Mouse (Mus musculus): ENCODE data around the gene Trip10. TPM values are rescaled to one million over a fixed set of nuclear protein-coding genes. Genes with fewer than 3 reads are reported as not detected.

Gene Trip10
- total RNA-seq (2021), result 100 to 1,000 TPM; 142 to 174 TPM
- long read RNA-seq, experiment 1, transcript Trip10-202 (15 exons, 1,812 nt), result minor isoform, 67 of 230 reads
- long read RNA-seq, experiment 1, transcript Trip10-205 (15 exons, 2,136 nt), result major isoform, 118 of 230 reads
- long read RNA-seq, experiment 1, partial matches to known transcripts, result 17 of 230 reads
- long read RNA-seq, experiment 1, other reads (novel, unspliced or antisense), result 23 of 230 reads
- long read RNA-seq, experiment 2, transcript Trip10-202 (15 exons, 1,812 nt), result minor isoform, 48 of 175 reads
- long read RNA-seq, experiment 2, transcript Trip10-205 (15 exons, 2,136 nt), result major isoform, 87 of 175 reads
- long read RNA-seq, experiment 2, partial matches to known transcripts, result 16 of 175 reads
- long read RNA-seq, experiment 2, other reads (novel, unspliced or antisense), result 18 of 175 reads

- DNase-seq (ENCODE audit: low spot score), result peak; percentile 99
Measured at GRCm38 (mm10) chr17:57249186-57250181, at the start of gene Trip10. Gene Trip10, plus strand, starts transcription at chr17:57249455.

DNA sequence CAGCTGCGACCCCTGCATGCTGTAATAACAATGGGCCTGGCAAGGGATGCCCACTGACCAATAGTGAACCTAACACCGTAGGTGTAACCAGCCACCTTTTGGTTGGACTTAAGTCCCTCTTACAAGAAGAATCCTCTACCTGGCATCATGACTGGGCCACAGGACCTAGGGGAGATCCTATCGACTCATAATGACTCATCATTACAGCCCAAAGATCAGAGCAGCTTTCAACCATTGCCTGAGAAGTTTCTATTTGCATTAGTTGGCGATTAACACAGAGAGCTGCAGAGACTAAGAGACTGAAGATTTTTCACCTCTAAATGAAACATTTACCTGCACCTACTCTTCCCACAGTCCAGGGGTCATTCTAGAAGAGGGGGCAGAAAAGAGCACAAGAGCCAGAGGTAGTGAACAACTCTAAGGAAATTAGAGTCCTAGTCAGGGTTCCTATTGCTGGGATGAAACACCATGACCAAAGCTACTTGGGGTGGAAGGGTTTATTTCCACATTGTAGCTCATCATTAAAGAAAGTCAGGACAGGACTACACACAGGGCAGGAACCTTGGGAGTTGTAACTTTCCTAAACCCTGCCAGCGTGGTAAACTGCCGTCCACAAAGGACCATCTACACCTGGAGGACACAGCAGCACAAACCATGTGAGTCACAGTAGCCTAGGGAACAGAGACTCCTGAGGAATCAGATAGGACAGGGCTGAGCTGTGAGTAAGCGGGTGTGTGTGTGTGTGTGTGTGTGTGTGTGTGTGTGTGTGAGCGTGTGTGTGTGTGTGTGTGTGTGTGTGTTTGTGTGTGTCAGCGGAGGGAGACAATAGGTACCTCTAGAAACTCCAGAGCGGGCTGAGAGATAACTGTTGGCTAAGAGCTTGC is 47.2 kb upstream of the Trip10 start:
- DNase-seq (ENCODE audit: low spot score), result no peak

DNA sequence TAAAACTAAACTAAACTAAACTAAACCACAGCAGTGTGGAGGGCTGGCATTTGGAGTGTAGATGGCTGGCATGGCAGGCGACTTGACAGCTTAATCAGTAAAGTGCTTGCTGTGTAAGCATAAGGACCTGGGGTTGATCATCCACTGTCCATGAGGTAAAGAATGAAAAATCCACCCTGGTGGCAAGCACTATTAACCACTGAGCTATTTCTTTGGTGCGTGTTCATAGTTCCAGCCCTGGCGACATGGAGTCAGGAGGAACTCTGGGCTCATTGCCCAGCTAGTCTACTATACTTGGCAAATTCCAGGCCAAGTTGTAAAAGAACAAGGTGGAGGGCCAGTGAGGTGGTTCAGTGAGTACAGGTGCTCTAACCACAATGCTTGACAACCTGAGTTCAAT is 41.3 kb upstream of the Trip10 start:
- DNase-seq (ENCODE audit: low spot score), result no peak

DNA sequence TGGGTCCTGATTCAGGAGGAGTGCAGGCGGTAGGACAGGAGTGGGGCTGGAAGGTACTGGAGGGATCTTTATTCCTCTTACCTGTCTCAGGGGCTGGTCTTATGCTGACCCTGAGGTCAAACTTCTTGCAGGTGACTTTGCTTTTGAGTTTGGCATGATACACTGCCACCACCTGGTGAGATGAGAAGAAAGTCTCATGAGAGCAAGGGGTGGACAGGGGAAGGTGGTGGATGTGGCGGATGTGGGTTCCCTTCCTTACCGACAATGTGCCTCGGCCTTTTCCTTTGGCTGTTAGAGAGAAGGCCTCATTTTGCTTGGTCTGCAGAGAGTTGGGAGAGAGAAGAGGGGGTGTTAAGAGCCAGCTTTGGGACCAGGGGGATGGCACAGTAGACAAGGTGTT is 39.9 kb upstream of the Trip10 start:
- DNase-seq (ENCODE audit: low spot score), result no peak

DNA sequence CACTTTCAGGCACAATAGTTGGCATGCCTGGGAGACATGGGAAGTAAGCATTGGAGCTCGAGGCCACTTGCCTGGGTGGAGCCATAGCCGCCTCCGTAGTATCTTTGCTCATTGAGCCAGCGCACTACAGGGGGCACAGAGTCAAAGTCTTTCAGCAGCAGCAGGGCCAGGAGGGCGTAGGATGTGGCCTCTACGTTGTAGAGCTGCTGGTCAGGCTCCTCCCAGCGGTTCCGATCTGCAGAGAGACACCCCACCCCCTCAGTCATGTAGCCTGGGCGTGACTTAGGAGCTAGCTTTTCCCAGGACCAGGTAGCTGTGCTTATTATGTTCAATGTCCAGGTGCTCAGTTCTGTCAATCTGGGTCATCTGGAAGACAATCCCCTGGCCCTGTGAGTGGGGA is 37.8 kb upstream of the Trip10 start:
- DNase-seq (ENCODE audit: low spot score), result no peak

- no peak for DNase-seq (ENCODE audit: low spot score)
Measured at GRCm38 (mm10) chr17:57214676-57215387, 34.4 kb upstream of the Trip10 start.

DNA sequence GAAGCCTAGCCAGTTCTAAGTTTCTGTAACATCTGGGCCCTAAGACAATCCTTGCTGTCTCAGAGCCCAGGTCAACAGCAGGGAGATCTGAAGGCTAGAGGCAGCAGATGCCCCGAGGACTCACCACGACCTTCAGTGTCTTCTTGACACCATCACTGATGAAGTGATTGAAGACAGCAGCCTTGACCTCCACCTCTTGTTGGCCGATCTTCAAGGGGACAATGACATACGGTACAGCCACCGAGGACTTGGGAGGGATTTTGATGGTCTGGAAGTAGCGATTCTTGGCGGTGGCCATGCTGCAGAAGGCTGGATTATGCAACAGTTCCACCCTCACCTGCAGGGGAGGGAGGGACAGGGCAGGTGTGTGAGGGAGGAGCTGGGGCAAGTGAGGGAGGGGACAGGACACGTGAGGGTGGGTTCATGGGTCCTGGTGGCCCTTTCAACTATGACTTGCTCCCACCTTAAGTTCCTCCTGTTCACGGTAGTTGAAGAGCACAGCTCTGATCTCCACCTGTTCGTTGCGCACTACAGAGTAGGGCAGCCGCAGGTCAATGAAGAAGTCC is 30.8 kb upstream of the Trip10 start:
- no peak for DNase-seq (ENCODE audit: low spot score)

GRCm38 (mm10) chr17:57219167-57219883 is 29.9 kb upstream of the Trip10 start:
- peak; percentile 74 for DNase-seq (ENCODE audit: low spot score)

GRCm38 (mm10) chr17:57219884-57220207 is 29.4 kb upstream of the Trip10 start:
- peak; percentile 26 for DNase-seq (ENCODE audit: low spot score)

- no peak for DNase-seq (ENCODE audit: low spot score)
Measured at GRCm38 (mm10) chr17:57221911-57222310, 27.3 kb upstream of the Trip10 start.

- DNase-seq (ENCODE audit: low spot score), result no peak
Measured at GRCm38 (mm10) chr17:57223313-57223712, 25.9 kb upstream of the Trip10 start.

- DNase-seq (ENCODE audit: low spot score), result no peak
Measured at GRCm38 (mm10) chr17:57227468-57227867, 21.8 kb upstream of the Trip10 start.

DNA sequence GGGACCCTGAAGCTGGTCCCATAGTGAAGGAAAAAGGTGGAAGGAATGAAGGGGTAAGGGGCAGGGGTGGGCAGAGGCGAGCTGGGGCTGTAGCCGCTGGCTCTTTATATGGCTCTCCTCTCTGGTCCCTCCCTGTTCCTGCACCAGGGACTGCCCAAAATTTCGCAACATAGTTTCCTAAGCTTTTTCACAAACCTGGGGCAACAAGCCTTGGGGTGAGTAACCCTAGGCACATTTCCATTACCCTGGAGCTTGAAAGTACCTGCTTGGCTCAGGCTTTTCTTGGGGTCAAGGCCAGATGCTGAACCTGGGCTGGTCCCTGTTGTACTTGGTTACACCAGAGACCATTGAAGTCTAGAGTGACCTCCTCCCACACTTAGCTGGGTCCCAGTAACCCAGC is 21.2 kb upstream of the Trip10 start, which contains the start of gene C3:
Gene C3, minus strand, starts transcription at position 123 of the 400 bp plus-strand sequence.
- DNase-seq (ENCODE audit: low spot score), result peak; percentile 34

DNA sequence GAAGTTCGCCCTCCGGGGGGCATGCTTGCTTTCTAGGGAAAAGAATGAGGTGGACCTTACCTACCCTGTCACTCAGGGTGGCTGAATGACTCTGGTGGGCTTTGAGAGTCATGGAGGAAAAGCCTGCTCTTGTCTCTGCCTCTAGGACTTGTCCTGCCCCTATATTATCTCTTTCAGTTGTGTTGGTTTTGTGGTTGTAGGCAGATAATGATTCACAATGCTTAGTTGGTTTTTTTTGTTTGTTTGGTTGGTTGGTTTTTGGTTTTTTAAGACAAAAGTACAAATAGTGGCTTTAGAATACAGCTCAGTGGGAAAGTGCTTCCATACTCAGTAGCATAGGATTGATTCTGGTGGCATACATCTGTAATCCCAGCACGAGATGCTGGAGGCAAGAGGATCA is 20.4 kb upstream of the Trip10 start:
- DNase-seq (ENCODE audit: low spot score), result no peak

DNA sequence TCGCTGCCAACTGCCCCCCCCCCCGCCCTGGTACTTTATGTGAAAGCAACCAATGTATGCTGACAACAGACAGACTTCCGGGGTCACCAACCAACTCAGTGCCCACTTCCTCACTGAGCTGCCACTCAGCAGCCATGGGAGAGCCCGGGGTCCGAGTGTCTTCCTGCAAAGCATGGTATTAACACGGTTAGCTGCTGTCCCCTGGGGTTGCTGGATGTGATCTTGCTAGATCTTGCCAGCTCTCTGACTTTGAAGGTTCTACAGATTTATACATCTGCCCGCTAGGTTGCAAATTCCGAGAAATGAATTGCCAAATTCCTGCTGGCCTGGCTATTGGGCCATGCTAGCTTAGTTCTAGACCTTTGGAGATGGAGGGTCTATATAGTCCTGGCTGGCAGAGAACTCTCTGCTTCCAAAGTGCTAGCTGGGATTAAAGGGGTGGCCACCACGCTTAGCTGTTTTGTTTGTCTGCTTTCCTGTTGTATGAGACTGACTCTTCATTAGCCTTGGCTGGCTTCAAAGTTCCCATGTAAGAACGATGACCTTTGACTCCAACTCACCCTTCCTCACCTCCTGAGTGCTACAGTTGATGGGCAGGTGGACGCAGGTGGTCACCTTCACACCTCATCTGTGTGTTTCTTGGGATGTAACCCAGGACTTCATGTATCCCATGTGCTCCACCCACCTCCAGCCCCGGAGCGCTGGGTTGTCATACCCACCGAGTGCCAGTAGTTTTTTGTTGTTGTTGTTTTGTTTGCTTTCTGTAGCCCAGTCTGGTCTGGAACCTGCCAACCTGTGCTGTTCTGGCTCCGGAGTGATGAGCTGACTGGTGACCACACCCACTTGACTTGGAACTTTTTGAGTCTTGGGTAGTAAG is 19.2 kb upstream of the Trip10 start:
- DNase-seq (ENCODE audit: low spot score), result no peak

DNA sequence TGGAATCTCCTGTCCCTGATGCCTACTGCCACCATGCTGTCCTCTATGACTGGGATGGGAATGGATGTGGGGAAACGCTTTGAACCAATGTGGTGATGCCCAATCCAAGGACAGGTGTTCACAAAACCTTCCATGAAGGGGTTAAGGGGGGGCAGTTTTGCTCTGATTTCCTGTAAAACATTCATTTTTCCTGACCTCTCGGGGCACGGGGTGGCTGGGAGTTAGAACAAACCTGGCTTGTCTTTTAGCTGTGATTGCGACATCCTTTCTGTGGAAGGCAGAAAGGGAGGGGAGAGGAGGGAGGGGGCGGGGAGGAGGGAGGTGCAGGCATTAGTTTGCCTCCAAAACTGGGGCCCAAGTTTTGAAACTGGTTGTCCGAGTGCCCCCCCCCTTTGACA is 18.5 kb upstream of the Trip10 start:
- DNase-seq (ENCODE audit: low spot score), result peak; percentile 55

- DNase-seq (ENCODE audit: low spot score), result peak; percentile 35
Measured at GRCm38 (mm10) chr17:57231321-57231771, 17.9 kb upstream of the Trip10 start.

DNA sequence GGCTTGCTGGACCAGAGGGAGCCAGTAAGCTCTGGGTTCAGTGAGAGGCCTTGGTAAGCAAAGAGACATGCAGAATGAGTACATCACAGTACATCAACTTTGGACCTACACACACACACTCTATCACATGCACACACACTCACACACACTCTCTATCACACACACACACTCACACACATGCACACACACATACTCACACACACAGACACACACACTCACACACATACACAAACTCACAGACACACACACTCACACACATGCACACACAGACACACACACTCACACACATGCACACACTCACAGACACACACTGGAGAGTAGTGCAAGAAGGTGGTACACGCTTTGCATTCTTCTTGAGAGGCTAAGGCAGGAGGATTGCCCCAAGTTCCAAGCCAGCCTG is 17.1 kb upstream of the Trip10 start:
- no peak for DNase-seq (ENCODE audit: low spot score)

GRCm38 (mm10) chr17:57233038-57233437 is 16.2 kb upstream of the Trip10 start:
- DNase-seq (ENCODE audit: low spot score), result no peak
